Mouse (Mus musculus): Measurements from ENCODE around the gene Usp10. TPM values are rescaled to one million over a fixed set of nuclear protein-coding genes. Genes with fewer than 3 reads are reported as not detected.

Usp10 gene
- 40.6 TPM for polyA plus RNA-seq (2015; fragmentation: Illumina TruSeq; extraction: RNeasy Lipid Tissue Mini Kit (QIAGEN cat#74804); ENCODE audit: insufficient read depth, low read depth, low replicate concordance)

DNA sequence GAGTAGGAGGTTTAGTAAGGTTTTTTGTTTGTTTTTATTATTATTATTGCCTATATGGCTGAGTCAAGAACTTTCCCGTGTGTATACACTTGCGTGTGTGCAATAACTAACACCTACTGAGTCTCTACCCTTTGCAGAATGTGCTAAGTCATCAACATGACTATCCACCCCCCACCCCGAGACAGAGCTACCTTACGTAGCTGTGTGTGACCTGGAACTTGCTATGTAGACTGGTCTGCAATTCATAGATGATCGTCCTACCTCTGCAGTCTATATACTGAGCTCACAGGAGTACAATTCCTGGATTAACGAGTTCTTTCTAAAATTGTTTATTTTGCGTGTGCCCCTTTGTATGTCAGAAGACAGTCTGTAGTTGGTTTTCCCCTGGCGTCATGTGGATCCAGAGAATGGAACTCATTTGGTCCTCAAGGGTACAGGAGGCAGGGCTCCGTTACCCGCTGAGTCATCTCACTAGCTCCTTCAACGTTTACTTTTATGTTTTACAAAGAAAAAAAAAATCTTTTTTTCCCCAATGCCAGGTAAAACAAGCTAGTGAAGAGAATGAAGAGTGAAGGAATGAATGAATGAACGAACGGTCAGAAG, at the start of gene Usp10:
Gene Usp10 (plus strand): TSS at position 417 of the 603 bp plus-strand sequence.

DNA sequence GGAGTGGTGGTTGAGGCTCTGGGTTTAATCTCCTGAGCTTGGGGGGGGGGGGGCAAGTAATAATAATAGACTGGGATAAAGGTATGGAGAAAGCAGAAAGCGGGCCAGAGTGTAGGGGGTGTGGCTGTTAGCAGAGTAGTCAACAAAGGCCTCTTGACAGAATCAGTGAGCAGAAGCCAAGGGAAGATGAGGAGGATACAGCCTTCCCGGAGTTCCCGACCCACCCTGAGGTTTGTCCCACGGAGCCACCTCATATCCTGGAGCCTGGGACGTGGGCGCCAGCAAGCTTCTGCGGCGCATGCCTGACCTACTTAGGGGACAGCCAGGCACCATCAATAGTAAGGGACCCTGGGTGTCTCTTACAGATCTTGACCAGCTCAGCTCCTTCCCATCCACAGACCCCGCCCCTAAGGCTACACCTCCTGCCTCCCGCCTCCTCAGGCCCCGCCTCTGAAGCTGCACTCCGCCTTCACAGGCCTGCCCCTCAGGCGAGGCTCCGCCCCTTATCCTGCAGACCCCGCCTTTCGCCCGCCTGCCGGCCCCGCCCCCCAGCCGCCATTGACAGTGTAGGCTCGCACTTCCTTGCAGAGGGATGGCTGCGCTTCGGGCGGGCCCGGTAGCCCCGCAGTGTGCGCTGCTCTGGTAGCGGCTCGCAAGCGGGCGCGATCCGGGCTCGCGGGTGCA, 48.3 kb upstream of the Usp10 start, which contains the start of gene Klhl36:
Gene Klhl36 (plus strand): TSS at position 561 of the 684 bp plus-strand sequence.

DNA sequence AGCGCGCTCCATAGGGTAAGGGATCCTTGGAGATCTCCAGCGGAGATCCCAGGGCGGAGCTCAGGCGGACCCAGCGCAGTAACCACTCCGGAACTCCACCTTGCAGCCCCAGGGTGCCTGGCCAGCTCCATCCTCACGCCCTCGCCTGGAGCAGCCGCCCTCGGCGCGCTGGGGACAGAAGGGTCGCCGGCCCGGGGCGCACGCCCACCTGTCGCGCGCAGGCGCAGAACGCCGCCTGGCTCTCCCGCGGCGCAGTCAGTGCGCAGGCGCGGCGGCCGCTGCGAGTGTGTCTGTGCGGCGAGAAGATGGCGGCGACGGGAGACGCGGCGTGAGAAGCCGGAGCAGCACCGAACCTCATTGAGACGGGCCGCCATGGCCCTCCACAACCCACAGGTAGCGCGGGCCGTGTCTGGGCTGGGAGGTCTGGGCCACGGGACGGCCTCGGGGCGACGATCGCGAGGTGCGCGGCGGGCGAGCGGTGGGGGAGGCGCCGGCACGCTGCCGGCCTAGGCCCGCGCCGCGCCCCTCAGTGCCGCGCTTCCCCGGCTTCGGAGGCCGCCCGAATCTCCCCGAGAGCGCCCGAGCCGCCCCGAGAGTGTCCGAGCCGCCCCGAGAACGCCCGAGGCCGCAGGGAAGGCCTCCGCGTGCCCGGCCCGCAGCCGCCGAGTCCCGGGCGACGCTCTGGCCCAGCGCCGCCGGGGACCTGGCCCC, 542 bp downstream of the Usp10 start, which contains the start of gene Gm20388:
Gene Gm20388 (plus strand): TSS at position 295 of the 711 bp plus-strand sequence.

DNA sequence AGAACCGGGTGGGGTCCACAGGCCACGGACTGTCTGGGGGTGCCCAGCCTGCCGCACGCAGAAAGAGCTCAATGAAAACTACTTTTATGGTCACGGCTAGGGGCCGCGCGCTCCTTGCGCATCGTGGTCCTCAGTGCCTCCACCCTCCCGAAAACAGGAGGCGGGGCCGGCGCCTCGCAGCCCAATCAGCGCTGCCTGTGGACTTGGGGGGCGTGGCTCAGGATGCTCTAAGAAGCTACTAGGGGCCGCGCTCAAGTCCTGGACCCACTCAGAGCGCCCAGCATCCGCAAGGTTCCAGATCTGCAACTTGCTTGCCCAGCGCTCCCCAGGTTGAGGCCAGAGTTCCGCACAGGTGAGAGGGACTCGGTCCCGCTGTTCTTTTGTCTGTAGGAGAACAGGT, 82.1 kb downstream of the Usp10 start, which contains the start of gene Crispld2:
Gene Crispld2 (plus strand): TSS at position 190 of the 400 bp plus-strand sequence.

Other genes with a start within 250 kb of the Usp10 start
- gene Wfdc1, start 244.0 kb upstream of the Usp10 start, polyA plus RNA-seq (2015; fragmentation: Illumina TruSeq; extraction: RNeasy Lipid Tissue Mini Kit (QIAGEN cat#74804); ENCODE audit: insufficient read depth, low read depth, low replicate concordance) = 11.7 TPM
- gene Atp2c2, start 210.4 kb upstream of the Usp10 start, polyA plus RNA-seq (2015; fragmentation: Illumina TruSeq; extraction: RNeasy Lipid Tissue Mini Kit (QIAGEN cat#74804); ENCODE audit: insufficient read depth, low read depth, low replicate concordance) = 5.0 TPM
- gene Tldc1, start 131.9 kb upstream of the Usp10 start, polyA plus RNA-seq (2015; fragmentation: Illumina TruSeq; extraction: RNeasy Lipid Tissue Mini Kit (QIAGEN cat#74804); ENCODE audit: insufficient read depth, low read depth, low replicate concordance) = 2.4 TPM
- 13.2 TPM for gene Cotl1, start 69.8 kb upstream of the Usp10 start, polyA plus RNA-seq (2015; fragmentation: Illumina TruSeq; extraction: RNeasy Lipid Tissue Mini Kit (QIAGEN cat#74804); ENCODE audit: insufficient read depth, low read depth, low replicate concordance)
- gene Klhl36, start 48.1 kb upstream of the Usp10 start, polyA plus RNA-seq (2015; fragmentation: Illumina TruSeq; extraction: RNeasy Lipid Tissue Mini Kit (QIAGEN cat#74804); ENCODE audit: insufficient read depth, low read depth, low replicate concordance) = 2.3 TPM
- 7.6 TPM for gene Gm20388, start 481 bp downstream of the Usp10 start, polyA plus RNA-seq (2015; fragmentation: Illumina TruSeq; extraction: RNeasy Lipid Tissue Mini Kit (QIAGEN cat#74804); ENCODE audit: insufficient read depth, low read depth, low replicate concordance)
- gene Crispld2, start 82.1 kb downstream of the Usp10 start, polyA plus RNA-seq (2015; fragmentation: Illumina TruSeq; extraction: RNeasy Lipid Tissue Mini Kit (QIAGEN cat#74804); ENCODE audit: insufficient read depth, low read depth, low replicate concordance) = 14.8 TPM
- gene Zdhhc7, start 191.1 kb downstream of the Usp10 start, polyA plus RNA-seq (2015; fragmentation: Illumina TruSeq; extraction: RNeasy Lipid Tissue Mini Kit (QIAGEN cat#74804); ENCODE audit: insufficient read depth, low read depth, low replicate concordance) = 6.5 TPM
- 16.3 TPM for gene 6430548M08Rik, start 203.8 kb downstream of the Usp10 start, polyA plus RNA-seq (2015; fragmentation: Illumina TruSeq; extraction: RNeasy Lipid Tissue Mini Kit (QIAGEN cat#74804); ENCODE audit: insufficient read depth, low read depth, low replicate concordance)